Mouse (Mus musculus) hindbrain, embryonic 14.5 days (tissue): ENCODE data around the gene 4933428G20Rik. TPM values are rescaled to one million over a fixed set of nuclear protein-coding genes. Genes with fewer than 3 reads are reported as not detected.

Experiments used
- ATAC-seq: fragments of 200-750 bp; cut with Nextera tagmentation; 2 replicates; pipeline ENCODE4 v1.8.0; 2017; ENCODE audit warnings: moderate number of reproducible peaks, mild to moderate bottlenecking, moderate TSS enrichment, moderate library complexity; ENCODE audit not compliant: low FRiP score
- DNase-seq: peaks from one replicate; pipeline ENCODE4 v3.0.0-alpha.2; 2015; ENCODE audit warnings: low spot score
- H3K27ac ChIP-seq: fragments of 300-500 bp; sonication (generic); 2 replicates; pipeline ENCODE4 v1.5.1; 2014; ENCODE audit warnings: mild to moderate bottlenecking, moderate library complexity
- H3K27me3 ChIP-seq: fragments of 300-500 bp; sonication (generic); 2 replicates; pipeline ENCODE4 v1.6.1; 2014; ENCODE audit warnings: mild to moderate bottlenecking, low read length, mixed read lengths; ENCODE audit not compliant: control insufficient read depth, insufficient read depth
- H3K36me3 ChIP-seq: fragments of 300-500 bp; sonication (generic); replicated peaks from 2 replicates; pipeline ENCODE4 v1.6.1; 2014; ENCODE audit not compliant: control insufficient read depth, insufficient read depth
- H3K4me1 ChIP-seq: fragments of 300-500 bp; sonication (generic); replicated peaks from 2 replicates; pipeline ENCODE4 v1.6.1; 2014; ENCODE audit warnings: antibody characterized with exemption, low read length, mixed read lengths; ENCODE audit not compliant: control insufficient read depth, insufficient read depth
- H3K4me2 ChIP-seq: fragments of 300-500 bp; sonication (generic); replicated peaks from 2 replicates; pipeline ENCODE4 v1.6.1; 2014; ENCODE audit warnings: mild to moderate bottlenecking, moderate library complexity
- H3K4me3 ChIP-seq: fragments of 300-500 bp; sonication (generic); replicated peaks from 2 replicates; pipeline ENCODE4 v1.5.1; 2014; ENCODE audit warnings: mild to moderate bottlenecking, low read length
- H3K9ac ChIP-seq: fragments of 300-500 bp; sonication (generic); 2 replicates; pipeline ENCODE4 v1.6.1; 2014
- H3K9me3 ChIP-seq: fragments of 300-500 bp; sonication (generic); 2 replicates; pipeline ENCODE4 v1.6.1; 2016; ENCODE audit warnings: low read length; ENCODE audit not compliant: control insufficient read depth
- WGBS: fragments of 180-500 bp; shearing (Covaris S2); extraction: QIAGEN DNeasy Blood & Tissue Kit; methylation state at CpG from one replicate; pipeline ENCODE4 v1.1.7; 2014; 5-methylcytosine and 5-hydroxymethylcytosine counted together
- polyA plus RNA-seq: library from polyadenylated mRNA; unstranded; fragments of >200 nt; fragmentation: Nextera tagmentation; extraction: Ambion mirVana; gene quantifications from 2 replicates; pipeline ENCODE4 v1.2.1, GENCODE M21; 2014

Gene 4933428G20Rik
- polyA plus RNA-seq, 1 experiment from 2014 or later, result 0.41 TPM

DNA sequence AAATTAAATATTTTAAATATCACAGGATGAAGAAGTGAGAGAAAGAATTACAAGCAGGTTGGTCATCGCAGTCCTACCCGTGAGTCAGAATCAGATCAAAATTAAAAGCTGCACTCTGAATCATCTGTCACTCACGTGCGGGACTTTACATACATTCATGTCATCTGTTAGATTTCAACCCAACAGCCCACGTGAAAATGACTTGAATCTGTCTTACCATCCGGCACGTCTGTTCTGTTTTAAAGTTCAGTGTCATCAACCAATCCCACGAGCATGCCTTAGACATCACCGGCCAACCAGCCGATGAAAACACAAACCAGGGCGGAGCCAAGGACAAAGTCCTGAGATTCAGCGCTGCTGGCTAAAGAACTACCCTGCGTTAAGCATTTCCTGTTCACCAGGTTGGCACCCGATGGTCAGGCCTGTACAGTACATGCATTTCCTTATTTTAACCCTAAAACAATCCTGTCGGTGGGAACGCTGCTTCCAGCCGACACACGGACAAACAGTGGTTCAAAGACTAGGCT is 28.2 kb upstream of the 4933428G20Rik start:
- H3K4me1 ChIP-seq, result peaks cover 19% of the 10 kb centered on the region
- no peak overlapping the region for H3K9ac ChIP-seq
- H3K4me2 ChIP-seq, result no peak overlapping the region
- WGBS, result 76% methylated on average over 18 of the region's 18 CpGs
- no peaks in the 10 kb centered on the region for H3K9me3 ChIP-seq
- H3K27ac ChIP-seq, result no peak overlapping the region
- no peak for ATAC-seq
- no peak for DNase-seq
- H3K4me3 ChIP-seq, result no peak overlapping the region
- H3K27me3 ChIP-seq, result peaks cover 12% of the 10 kb centered on the region
- H3K36me3 ChIP-seq, result peaks cover 77% of the 10 kb centered on the region

DNA sequence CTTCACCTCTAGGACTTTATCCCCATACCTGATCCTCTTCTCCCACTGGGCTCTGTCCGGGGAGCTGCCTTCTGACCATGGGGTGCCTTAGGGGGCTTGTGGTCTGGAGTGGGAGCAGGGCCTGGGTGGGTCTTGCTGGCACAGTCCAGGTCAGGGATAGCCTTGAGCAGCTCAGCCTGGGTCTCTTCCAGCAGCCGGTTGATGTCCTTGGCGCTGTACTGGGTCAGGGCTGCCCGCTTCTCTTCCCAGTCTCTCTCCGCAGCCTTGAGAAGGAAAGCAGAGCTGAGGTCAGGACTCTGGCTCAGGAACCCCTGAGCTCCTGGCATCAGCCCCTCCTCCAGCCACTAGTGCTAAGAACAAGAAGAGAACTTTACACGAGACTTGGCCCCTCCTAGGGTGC is 25.2 kb upstream of the 4933428G20Rik start:
- no peak overlapping the region for H3K9ac ChIP-seq
- H3K27ac ChIP-seq, result 0 out of 2 replicates have a peak overlapping the region, but pooled peaks have one; percentile 14
- no peak for ATAC-seq
- DNase-seq, result no peak
- H3K9me3 ChIP-seq, result no peaks in the 10 kb centered on the region
- no peaks in the 10 kb centered on the region for H3K27me3 ChIP-seq
- 86% methylated on average over 6 of the region's 6 CpGs for WGBS
- peaks cover 83% of the 10 kb centered on the region for H3K36me3 ChIP-seq
- H3K4me2 ChIP-seq, result no peak overlapping the region
- H3K4me3 ChIP-seq, result no peak overlapping the region
- H3K4me1 ChIP-seq, result peaks cover 15% of the 10 kb centered on the region

GRCm38 (mm10) chr11:97524306-97524705 is 24.2 kb upstream of the 4933428G20Rik start:
- no peak overlapping the region for H3K4me2 ChIP-seq
- H3K27me3 ChIP-seq, result no peaks in the 10 kb centered on the region
- H3K27ac ChIP-seq, result peak overlapping the region; percentile 64; the same call in 1 of the 2 replicates
- H3K9me3 ChIP-seq, result no peaks in the 10 kb centered on the region
- H3K36me3 ChIP-seq, result peaks cover 87% of the 10 kb centered on the region
- no peak for ATAC-seq
- H3K9ac ChIP-seq, result no peak overlapping the region
- H3K4me1 ChIP-seq, result peaks cover 15% of the 10 kb centered on the region
- no peak for DNase-seq
- H3K4me3 ChIP-seq, result no peak overlapping the region
- WGBS, result 51% methylated on average over 9 of the region's 9 CpGs

DNA sequence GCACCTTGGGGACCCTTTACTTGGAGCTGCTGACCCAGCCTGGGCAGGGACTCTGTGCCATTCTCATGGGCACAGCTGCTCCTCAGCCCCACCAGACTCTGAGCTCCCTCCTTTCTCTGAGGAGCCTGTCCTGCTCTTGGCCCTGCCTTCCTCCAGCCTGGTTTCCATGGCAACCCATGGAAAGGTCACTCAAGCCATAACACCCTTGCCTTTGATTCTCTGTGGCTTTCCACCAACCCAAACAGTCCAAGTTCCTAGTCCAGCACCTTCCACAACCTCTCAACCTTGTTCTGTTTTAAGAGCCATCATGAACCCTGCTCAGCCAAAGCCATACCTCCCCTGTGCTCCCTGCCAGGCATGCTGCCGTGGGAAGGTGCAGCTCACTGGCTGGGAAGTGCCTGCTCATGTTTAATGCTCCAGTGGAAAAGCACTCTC is 23.7 kb upstream of the 4933428G20Rik start:
- Histone ChIP-seq H3K4me2 (no peak overlapping the region), H3K9me3 (no peaks in the 10 kb centered on the region), H3K9ac (no peak overlapping the region), H3K4me3 (no peak overlapping the region), H3K27me3 (no peaks in the 10 kb centered on the region), H3K36me3 (peaks cover 88% of the 10 kb centered on the region), H3K4me1 (peaks cover 15% of the 10 kb centered on the region), H3K27ac (peak overlapping the region; percentile 64)
- WGBS, result 6% methylated on average over 1 of the region's 1 CpGs
- ATAC-seq, result no peak
- DNase-seq, result no peak

DNA sequence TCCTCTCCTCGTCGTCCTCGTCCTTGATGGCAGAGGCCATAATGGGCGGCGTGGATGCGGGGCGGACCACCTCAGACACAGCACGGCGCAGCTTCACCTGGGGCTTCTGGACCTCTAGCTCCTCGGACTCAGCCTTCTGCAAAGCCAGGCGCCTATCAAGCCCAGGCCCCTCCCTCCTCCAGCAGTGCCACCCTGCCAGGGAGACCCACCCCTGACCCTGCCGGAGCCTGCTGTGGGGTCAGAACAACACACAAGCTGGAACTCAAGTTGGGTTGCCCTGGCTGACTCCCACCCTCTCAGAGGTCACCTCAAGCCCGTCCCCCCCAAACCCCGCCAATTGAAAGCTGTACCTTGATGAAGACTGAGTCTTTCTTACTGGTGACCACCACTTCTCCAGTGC is 23.0 kb upstream of the 4933428G20Rik start:
- Histone ChIP-seq H3K4me2 (no peak overlapping the region), H3K36me3 (peaks cover 88% of the 10 kb centered on the region), H3K4me3 (no peak overlapping the region), H3K4me1 (peaks cover 15% of the 10 kb centered on the region), H3K9ac (no peak overlapping the region), H3K9me3 (no peaks in the 10 kb centered on the region), H3K27me3 (no peaks in the 10 kb centered on the region), H3K27ac (peak overlapping the region; percentile 64; the same call in 1 of the 2 replicates)
- 89% methylated on average over 14 of the region's 14 CpGs for WGBS
- ATAC-seq (no peak), DNase-seq (no peak)

- H3K36me3 ChIP-seq, result peaks cover 100% of the 10 kb centered on the region
These were observed 21.8 kb upstream of the 4933428G20Rik start for GRCm38 (mm10) chr11:97521741-97522474.

DNA sequence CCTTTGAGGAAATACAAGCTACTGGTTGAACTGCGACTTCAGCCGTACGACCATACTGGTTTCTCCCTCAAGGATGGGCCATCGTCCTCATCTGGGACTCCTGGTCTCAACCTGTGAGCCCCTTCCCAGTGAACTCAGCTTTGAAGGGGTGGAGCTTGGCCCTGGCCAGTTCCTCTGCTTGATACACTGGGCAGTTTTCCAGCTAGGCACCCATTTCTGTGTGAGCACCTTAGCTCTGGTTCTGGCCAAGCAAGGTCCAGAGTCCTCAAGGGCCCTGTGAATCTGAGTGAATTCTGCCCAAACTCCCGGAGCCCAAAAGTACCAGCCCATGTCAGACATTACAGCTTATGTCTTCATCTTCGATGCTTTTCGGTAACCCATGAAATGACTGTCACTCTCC is 20.4 kb upstream of the 4933428G20Rik start:
- H3K36me3 ChIP-seq, result peaks cover 98% of the 10 kb centered on the region
- 92% methylated on average over 7 of the region's 7 CpGs for WGBS

More at GRCm38 (mm10) chr11:97521741-97522474, 21.8 kb upstream of the 4933428G20Rik start:
- DNase-seq (no peak), ATAC-seq (no peak)
- no peak overlapping the region for H3K9ac ChIP-seq
- no peak overlapping the region for H3K4me2 ChIP-seq
- H3K27ac ChIP-seq, result no peak overlapping the region
- H3K4me3 ChIP-seq, result no peak overlapping the region
- peaks cover 15% of the 10 kb centered on the region for H3K4me1 ChIP-seq
- no peaks in the 10 kb centered on the region for H3K27me3 ChIP-seq
- no peaks in the 10 kb centered on the region for H3K9me3 ChIP-seq
- 81% methylated on average over 29 of the region's 29 CpGs for WGBS

GRCm38 (mm10) chr11:97513066-97513465 is 12.9 kb upstream of the 4933428G20Rik start:
- ATAC-seq (no peak), DNase-seq (no peak)
- H3K4me1 ChIP-seq, result peaks cover 11% of the 10 kb centered on the region
- H3K4me3 ChIP-seq, result no peak overlapping the region
- no peaks in the 10 kb centered on the region for H3K9me3 ChIP-seq
- peaks cover 36% of the 10 kb centered on the region for H3K36me3 ChIP-seq
- no peak overlapping the region for H3K27ac ChIP-seq
- no peak overlapping the region for H3K9ac ChIP-seq
- WGBS, result 75% methylated on average over 3 of the region's 3 CpGs
- H3K27me3 ChIP-seq, result no peaks in the 10 kb centered on the region
- H3K4me2 ChIP-seq, result no peak overlapping the region

More for the DNA sequence above, 20.4 kb upstream of the 4933428G20Rik start:
- no peak overlapping the region for H3K4me3 ChIP-seq
- H3K9me3 ChIP-seq, result no peaks in the 10 kb centered on the region
- H3K4me2 ChIP-seq, result no peak overlapping the region
- ATAC-seq (no peak), DNase-seq (no peak)
- H3K27ac ChIP-seq, result no peak overlapping the region
- H3K27me3 ChIP-seq, result no peaks in the 10 kb centered on the region
- no peak overlapping the region for H3K9ac ChIP-seq
- H3K4me1 ChIP-seq, result peaks cover 15% of the 10 kb centered on the region

- Histone ChIP-seq H3K27me3 (no peaks in the 10 kb centered on the region), H3K36me3 (peaks cover 31% of the 10 kb centered on the region), H3K9ac (no peak overlapping the region), H3K9me3 (no peaks in the 10 kb centered on the region), H3K4me2 (no peak overlapping the region), H3K4me1 (peaks cover 11% of the 10 kb centered on the region), H3K27ac (no peak overlapping the region), H3K4me3 (no peak overlapping the region)
- no peak for DNase-seq
- WGBS, result 13% methylated on average over 6 of the region's 6 CpGs
- no peak for ATAC-seq
These were observed 12.4 kb upstream of the 4933428G20Rik start for GRCm38 (mm10) chr11:97512511-97512910.
